Mouse (Mus musculus): ENCODE data around the gene Pclo. TPM values are rescaled to one million over a fixed set of nuclear protein-coding genes. Genes with fewer than 3 reads are reported as not detected.

Gene Pclo
- polyA plus RNA-seq, 1 experiment from 2014 or later, result 0.13 TPM

DNA sequence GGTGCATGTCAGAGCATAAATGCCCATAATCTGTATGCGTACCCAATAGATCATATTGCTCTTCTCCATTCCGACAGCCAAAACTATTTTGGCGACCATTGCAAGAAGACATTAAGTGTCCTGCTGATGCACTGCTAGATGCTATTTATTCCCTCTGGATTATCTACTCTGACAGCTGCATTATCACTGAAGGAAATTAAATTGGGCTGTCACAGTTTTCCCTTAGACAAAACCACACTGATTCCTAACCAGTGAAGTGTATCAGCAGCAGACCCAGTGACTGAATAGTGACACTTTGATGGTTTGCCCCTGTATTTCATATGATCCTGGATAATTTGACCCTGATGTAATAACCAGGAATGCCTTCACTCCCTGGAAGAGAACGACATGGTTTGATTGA is 192.6 kb downstream of the Pclo start:
- Histone ChIP-seq H3K27ac (ENCODE audit: low read length) (no peak overlapping the region), H3K4me1 (ENCODE audit: insufficient read depth, low read depth, low read length) (no peaks in the 10 kb centered on the region), H3K9me3 (ENCODE audit: low read length) (no peaks in the 10 kb centered on the region), H3K36me3 (ENCODE audit: insufficient read depth, low read length) (no peaks in the 10 kb centered on the region), H3K4me3 (ENCODE audit: low read depth, low read length) (no peak overlapping the region), H3K4me2 (replicated peaks; ENCODE audit: low read depth, low read length) (no peak overlapping the region), H3K27me3 (replicated peaks; ENCODE audit: insufficient read depth, low read length) (no peaks in the 10 kb centered on the region), H3K9ac (replicated peaks; ENCODE audit: low read depth) (no peak overlapping the region)
- ATAC-seq, result no peak
- DNase-seq (ENCODE audit: low spot score), result no peak
- WGBS, result 73% methylated on average over 4 of the region's 4 CpGs
- TF ChIP-seq CTCF (IDR thresholded peaks at IDR 0.05) (no peak), EP300 (IDR thresholded peaks at IDR 0.05) (no peak)

DNA sequence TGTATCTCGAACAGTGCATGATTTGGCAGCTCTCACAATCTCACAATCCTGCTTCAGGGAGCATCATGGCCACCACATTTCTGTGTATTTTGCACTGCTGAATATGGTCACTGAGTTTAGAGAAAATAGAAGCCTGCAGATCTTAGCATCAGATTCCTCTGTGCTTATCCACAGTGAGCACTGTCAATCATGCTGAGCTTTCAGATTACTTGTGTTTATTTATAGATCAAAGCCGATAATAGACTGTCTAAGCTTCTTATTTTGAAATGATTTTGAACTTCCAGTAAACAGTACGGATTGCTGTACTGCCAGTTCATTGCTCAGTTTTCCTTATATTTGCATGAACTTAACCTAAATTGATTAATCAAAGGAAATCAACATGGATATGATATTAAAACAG is 208.9 kb downstream of the Pclo start:
- no peak overlapping the region for H3K9ac ChIP-seq (replicated peaks; ENCODE audit: low read depth)

DNA sequence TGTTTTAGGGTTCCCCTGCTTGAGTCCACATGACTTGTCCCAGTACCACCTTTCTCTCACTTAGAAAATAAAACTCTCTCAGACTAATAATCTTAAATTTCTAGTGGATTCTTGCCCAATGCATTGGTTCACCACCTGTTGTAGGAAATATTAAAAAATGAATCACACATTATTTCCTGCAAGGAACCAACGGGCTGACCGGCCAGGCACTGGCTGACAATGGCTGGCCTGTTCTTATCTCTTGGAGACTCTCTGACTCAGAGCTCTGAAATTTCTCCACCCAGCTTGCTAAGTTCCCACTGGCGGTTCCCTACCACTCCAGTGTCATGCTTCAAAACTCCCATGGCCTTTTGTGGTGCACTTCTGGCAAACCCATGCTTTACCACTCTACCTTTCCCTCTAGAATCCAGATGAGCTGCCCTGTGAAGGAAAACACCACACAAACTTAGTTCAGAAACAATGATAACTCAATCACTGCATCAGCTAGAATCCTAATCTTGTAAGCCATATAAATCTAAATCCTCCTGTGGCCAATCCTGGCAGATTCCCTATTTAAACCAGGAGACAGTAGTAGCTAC is 214.0 kb downstream of the Pclo start:
- no peaks in the 10 kb centered on the region for H3K9me3 ChIP-seq (ENCODE audit: low read length)
- H3K36me3 ChIP-seq (ENCODE audit: insufficient read depth, low read length), result no peaks in the 10 kb centered on the region
- WGBS, result 60% methylated on average over 3 of the region's 3 CpGs
- H3K4me3 ChIP-seq (ENCODE audit: low read depth, low read length), result no peak overlapping the region
- TF ChIP-seq EP300 (IDR thresholded peaks at IDR 0.05) (no peak), CTCF (IDR thresholded peaks at IDR 0.05) (no peak)
- ATAC-seq (no peak), DNase-seq (ENCODE audit: low spot score) (no peak)
- H3K27me3 ChIP-seq (replicated peaks; ENCODE audit: insufficient read depth, low read length), result no peaks in the 10 kb centered on the region
- H3K4me2 ChIP-seq (replicated peaks; ENCODE audit: low read depth, low read length), result no peak overlapping the region
- no peaks in the 10 kb centered on the region for H3K4me1 ChIP-seq (ENCODE audit: insufficient read depth, low read depth, low read length)
- H3K9ac ChIP-seq (replicated peaks; ENCODE audit: low read depth), result no peak overlapping the region
- no peak overlapping the region for H3K27ac ChIP-seq (ENCODE audit: low read length)

More for the DNA sequence above, 208.9 kb downstream of the Pclo start:
- H3K36me3 ChIP-seq (ENCODE audit: insufficient read depth, low read length), result no peaks in the 10 kb centered on the region
- TF ChIP-seq EP300 (IDR thresholded peaks at IDR 0.05), result no peak
- TF ChIP-seq CTCF (IDR thresholded peaks at IDR 0.05), result no peak
- no peaks in the 10 kb centered on the region for H3K27me3 ChIP-seq (replicated peaks; ENCODE audit: insufficient read depth, low read length)
- no peaks in the 10 kb centered on the region for H3K4me1 ChIP-seq (ENCODE audit: insufficient read depth, low read depth, low read length)
- H3K9me3 ChIP-seq (ENCODE audit: low read length), result no peaks in the 10 kb centered on the region
- DNase-seq (ENCODE audit: low spot score), result no peak
- no peak for ATAC-seq
- no peak overlapping the region for H3K4me2 ChIP-seq (replicated peaks; ENCODE audit: low read depth, low read length)
- no peak overlapping the region for H3K4me3 ChIP-seq (ENCODE audit: low read depth, low read length)
- H3K27ac ChIP-seq (ENCODE audit: low read length), result no peak overlapping the region
- WGBS, result 62% methylated on average over 3 of the region's 3 CpGs

DNA sequence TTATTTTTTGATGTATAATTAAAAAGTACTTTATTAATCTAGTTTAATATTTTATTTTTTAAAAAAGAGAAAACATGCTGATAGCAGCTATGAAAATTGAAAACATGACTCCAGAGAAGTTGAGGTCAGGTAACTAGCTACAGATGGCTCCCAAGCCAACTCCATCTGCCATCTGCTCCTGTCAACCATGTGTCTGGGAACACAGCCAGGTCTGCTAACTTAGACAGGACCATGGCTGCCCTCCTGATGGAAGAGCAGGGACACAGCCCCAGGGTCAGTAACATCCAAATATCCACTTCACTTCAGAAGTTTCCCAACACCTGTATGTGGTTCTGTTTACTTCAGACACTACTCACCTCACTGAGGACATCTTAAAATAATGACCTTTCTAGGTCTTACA is 236.2 kb downstream of the Pclo start:
- no peak for DNase-seq (ENCODE audit: low spot score)
- TF ChIP-seq EP300 (IDR thresholded peaks at IDR 0.05), result no peak

DNA sequence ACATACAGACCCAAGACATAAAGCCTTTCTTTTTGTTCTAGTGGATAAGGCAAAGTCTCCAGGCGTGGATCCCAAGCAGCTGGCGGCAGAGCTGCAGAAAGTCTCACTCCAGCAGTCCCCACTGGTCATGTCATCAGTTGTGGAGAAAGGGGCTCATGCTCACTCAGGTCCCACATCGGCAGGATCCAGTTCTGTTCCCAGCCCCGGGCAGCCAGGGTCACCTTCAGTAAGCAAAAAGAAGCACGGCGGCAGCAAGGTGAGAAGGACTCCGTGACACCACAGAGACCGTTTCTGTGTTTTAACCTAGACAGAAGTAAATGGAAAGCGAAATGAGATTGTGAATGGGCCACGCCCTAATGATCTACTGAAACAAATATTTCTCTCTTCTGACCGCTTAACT is 252.0 kb downstream of the Pclo start:
- no peaks in the 10 kb centered on the region for H3K27me3 ChIP-seq (replicated peaks; ENCODE audit: insufficient read depth, low read length)
- H3K9ac ChIP-seq (replicated peaks; ENCODE audit: low read depth), result no peak overlapping the region
- no peaks in the 10 kb centered on the region for H3K36me3 ChIP-seq (ENCODE audit: insufficient read depth, low read length)
- 80% methylated on average over 11 of the region's 11 CpGs for WGBS
- no peak overlapping the region for H3K27ac ChIP-seq (ENCODE audit: low read length)
- DNase-seq (ENCODE audit: low spot score) (no peak), ATAC-seq (no peak)
- no peaks in the 10 kb centered on the region for H3K4me1 ChIP-seq (ENCODE audit: insufficient read depth, low read depth, low read length)
- no peak overlapping the region for H3K4me3 ChIP-seq (ENCODE audit: low read depth, low read length)
- TF ChIP-seq CTCF (IDR thresholded peaks at IDR 0.05) (no peak), EP300 (IDR thresholded peaks at IDR 0.05) (no peak)
- H3K4me2 ChIP-seq (replicated peaks; ENCODE audit: low read depth, low read length), result no peak overlapping the region
- no peaks in the 10 kb centered on the region for H3K9me3 ChIP-seq (ENCODE audit: low read length)

More for the DNA sequence above, 236.2 kb downstream of the Pclo start:
- Histone ChIP-seq H3K27ac (ENCODE audit: low read length) (no peak overlapping the region), H3K9me3 (ENCODE audit: low read length) (no peaks in the 10 kb centered on the region), H3K27me3 (replicated peaks; ENCODE audit: insufficient read depth, low read length) (no peaks in the 10 kb centered on the region), H3K4me3 (ENCODE audit: low read depth, low read length) (no peak overlapping the region), H3K4me1 (ENCODE audit: insufficient read depth, low read depth, low read length) (no peaks in the 10 kb centered on the region), H3K4me2 (replicated peaks; ENCODE audit: low read depth, low read length) (no peak overlapping the region), H3K9ac (replicated peaks; ENCODE audit: low read depth) (no peak overlapping the region), H3K36me3 (ENCODE audit: insufficient read depth, low read length) (no peaks in the 10 kb centered on the region)
- ATAC-seq, result no peak

DNA sequence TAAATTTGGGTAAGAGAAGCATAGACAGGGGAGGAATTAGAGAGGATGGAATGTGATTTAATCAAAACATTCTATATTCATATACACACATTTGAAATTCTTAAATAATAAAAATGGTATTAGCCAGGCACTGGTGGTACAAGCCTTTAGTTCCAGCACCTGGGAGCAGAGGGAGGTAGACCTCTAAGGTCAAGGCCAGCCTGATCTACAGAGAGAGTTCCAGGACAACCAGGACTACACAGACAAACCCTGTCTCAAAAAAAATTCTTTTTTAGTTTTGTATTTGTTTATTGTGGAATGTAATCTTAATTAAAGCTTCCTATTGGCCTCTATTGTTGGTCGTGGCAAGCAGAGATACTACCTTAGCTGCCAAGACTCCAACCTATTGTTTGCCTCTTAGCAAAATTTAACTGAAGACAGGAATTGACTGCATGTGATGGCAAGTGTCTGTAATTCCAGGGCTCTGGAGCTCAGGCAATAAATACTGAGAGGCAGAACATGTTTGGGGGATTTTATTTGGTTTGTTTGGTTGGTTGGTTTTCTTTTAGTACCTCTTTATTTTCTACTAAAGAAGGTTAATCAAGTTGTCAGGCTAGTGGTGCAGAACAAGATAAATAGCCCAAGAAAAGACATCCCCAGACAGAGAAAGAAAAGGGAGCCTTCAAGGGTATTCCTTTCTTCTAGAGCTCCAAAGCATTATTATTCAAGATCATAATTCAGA is 267.8 kb downstream of the Pclo start:
- H3K36me3 ChIP-seq (ENCODE audit: insufficient read depth, low read length), result no peaks in the 10 kb centered on the region
- H3K4me1 ChIP-seq (ENCODE audit: insufficient read depth, low read depth, low read length), result no peaks in the 10 kb centered on the region
- H3K4me3 ChIP-seq (ENCODE audit: low read depth, low read length), result no peak overlapping the region
- no peaks in the 10 kb centered on the region for H3K9me3 ChIP-seq (ENCODE audit: low read length)
- H3K27ac ChIP-seq (ENCODE audit: low read length), result no peak overlapping the region
- no peak overlapping the region for H3K9ac ChIP-seq (replicated peaks; ENCODE audit: low read depth)
- 41% methylated on average over 1 of the region's 1 CpGs for WGBS
- no peak for TF ChIP-seq CTCF (IDR thresholded peaks at IDR 0.05)
- TF ChIP-seq EP300 (IDR thresholded peaks at IDR 0.05), result no peak
- ATAC-seq (no peak), DNase-seq (ENCODE audit: low spot score) (no peak)
- no peaks in the 10 kb centered on the region for H3K27me3 ChIP-seq (replicated peaks; ENCODE audit: insufficient read depth, low read length)
- H3K4me2 ChIP-seq (replicated peaks; ENCODE audit: low read depth, low read length), result no peak overlapping the region

Data from lung, postnatal 0 days (tissue).